Mouse (Mus musculus) spleen, postnatal 36 days (tissue): ENCODE results near the gene Fas.

Source experiments
- DNase-seq, 2 experiments: peaks; one replicate each; pipeline ENCODE4 v3.0.0; 2022; ENCODE audit warnings: low spot score in 2 of 2, mixed read lengths in 1 of 2

Fas gene

GRCm38 (mm10) chr19:34289948-34290789 lies at the start of gene Fas:
Gene Fas (plus strand): TSS chr19:34290666.
- DNase-seq, result peak; percentile 74 to 76

GRCm38 (mm10) chr19:34241247-34241915 lies 49.1 kb upstream of the Fas start:
- DNase-seq, result peak; percentile 21 to 41

GRCm38 (mm10) chr19:34242925-34243324 lies 47.5 kb upstream of the Fas start:
- DNase-seq, result no peak

GRCm38 (mm10) chr19:34244056-34244455 lies 46.4 kb upstream of the Fas start:
- peak; percentile 39 to 66 for DNase-seq

GRCm38 (mm10) chr19:34248558-34248957 lies 41.9 kb upstream of the Fas start:
- peak in 1 of 2 experiments; percentile 11 for DNase-seq

GRCm38 (mm10) chr19:34250621-34251020 lies 39.8 kb upstream of the Fas start:
- no peak for DNase-seq

GRCm38 (mm10) chr19:34251900-34252299 lies 38.6 kb upstream of the Fas start:
- DNase-seq, result no peak

GRCm38 (mm10) chr19:34252450-34252849 lies 38.0 kb upstream of the Fas start:
- DNase-seq, result no peak

DNA sequence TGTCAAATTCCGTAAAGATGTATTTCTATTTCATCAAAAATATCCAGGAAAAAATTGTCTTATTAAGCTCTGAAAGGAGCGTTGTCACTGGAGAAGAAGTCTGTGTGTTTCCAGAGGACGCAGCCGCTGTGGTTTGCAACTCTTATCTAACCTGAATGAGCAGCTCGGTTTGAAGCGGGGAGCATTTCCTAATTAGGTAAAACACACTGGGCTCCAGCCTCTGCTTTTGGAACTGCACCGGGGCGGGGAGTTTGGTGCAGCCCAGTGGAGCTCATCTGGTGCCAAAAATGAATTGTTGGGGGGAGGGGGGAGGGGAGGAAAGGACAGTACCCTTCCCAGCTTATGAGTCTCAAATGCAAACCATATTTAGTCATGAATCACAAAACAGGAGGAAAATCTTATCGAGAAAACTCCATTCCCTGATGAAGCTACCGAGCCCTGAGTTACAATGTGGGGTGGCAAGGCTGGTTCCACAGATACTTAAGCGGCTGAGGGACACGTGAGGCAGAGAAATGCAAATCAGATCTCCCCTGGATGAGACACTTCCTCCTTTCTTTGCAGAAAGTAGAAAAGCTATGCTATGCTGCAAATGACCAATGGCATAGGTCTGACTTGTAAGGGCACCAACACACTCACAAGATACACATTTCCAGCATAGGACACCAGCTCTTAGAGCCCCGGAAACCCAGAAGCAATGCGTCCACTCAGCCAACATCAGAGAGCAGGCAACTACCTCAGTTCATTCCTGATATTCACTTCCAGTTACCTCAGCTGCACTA lies 36.2 kb upstream of the Fas start:
- peak; percentile 65 to 73 for DNase-seq

DNA sequence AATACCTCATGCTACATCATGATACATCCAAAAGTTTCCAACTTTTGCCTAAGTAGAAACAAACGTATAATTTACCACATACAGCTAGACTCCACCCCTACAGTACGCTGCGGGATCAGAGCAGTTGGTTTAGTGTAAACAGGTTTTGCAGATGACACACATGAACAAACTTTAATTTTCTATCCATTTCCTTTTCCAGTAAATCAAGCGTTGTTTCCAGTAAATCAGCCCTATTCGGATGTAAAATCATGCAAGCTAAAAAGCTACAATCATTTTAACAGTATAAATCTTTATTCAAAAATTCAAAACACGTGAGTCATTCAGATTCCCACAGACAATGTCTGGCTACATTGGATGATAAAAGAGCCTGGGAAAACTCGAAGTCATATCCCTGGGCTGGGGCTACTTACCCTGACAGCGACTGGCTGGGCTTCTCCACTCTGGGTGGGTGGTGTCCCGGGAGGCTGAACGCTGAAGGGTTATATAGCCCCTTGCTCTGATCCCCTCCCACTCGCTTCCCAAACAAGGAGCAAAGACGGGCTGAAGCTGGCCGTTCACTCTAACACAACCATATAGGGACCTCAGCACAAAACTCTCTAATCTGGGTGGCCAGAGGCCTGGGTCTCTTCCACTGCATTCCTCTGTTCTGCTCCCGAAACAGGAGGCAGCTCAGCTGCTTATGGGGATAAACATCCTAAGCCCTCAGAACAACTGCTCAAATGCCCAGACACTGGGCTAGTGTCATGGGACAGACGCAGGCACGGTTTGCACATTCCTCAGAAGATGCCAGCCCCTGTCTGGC lies 35.4 kb upstream of the Fas start, which contains the start of gene Acta2:
Acta2 (minus strand) TSS at position 711 of the 802 bp plus-strand sequence.
- DNase-seq, result no peak

- no peak for DNase-seq
These were observed 34.3 kb upstream of the Fas start for GRCm38 (mm10) chr19:34256149-34256548.

DNA sequence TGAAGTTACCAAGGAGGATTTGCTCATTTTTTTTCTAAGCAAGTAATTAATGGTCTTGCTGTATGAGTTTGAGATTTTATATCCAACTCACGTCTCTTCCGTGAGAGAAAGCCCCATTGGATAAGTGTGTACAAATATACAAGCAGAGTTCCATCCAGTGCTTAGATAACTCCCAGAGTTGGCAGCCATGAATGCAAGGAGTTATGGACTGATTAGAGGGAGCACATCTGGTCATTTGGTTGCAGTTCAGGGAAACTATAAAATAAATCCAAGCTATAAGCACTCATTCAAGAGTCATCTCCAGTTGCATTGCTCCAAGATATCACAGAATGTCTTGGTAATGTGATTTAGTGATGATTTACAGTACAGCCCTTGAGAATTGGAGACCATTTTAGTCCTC lies 33.5 kb upstream of the Fas start:
- no peak for DNase-seq

DNA sequence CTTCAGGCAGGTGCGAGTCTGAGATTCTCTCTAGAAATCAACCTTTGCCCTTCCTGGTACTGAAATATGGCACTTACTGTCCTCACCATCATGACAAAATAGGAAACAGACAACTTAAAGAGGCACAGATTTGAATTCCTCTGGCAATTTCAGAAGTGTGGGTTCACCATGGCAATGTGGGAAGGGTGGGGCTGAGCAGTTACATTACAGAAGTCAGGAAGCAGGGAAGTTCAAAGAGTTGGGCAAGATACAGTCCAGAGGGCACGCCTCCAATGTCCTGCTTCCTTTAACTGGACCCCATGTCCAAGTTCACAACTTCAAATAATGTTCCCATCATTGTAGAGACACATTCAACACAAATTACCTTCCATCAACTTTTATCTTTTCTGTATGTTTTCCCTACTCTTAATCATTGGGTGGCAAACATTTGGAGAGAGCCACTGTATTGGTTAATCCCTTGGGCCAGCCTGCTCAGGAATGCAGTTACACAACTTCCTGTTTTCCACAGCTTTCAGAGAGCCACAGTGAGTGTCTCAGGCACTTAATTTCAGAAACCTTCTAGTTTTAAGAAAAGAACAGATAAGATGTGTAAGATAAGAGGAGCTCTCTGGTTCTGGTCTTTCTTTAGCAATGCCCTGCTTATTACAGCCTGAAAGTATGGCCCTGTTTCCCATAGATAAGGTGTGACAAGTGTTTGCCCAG lies 28.0 kb upstream of the Fas start:
- no peak for DNase-seq

DNA sequence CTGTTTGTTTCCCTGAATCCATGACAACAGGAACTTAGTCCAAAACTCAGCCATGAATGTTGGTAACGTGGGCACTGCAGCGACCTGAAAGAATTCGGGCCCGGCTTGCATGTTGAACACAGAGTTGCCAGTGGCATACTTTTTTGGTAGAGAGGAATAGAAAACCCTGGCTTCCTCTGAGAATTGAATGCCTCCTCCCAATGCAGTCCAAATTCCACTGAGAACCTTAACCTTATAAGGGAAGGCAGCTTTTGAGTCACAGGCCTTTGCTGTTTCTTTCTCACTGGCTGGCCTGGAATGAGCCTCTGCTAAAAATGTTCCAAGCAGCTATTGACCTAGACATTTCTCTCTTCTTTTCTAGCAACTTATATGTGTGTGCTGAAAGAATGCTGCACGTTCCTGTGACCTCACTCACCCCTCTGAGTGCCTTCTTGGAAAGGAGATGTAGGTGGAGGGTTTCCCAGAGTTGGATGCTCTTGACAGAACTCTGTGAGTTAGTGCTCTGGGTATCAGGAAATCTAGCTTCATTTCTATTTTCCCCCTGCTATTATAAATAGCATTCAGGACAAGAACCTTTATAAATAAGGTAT lies 24.8 kb upstream of the Fas start:
- no peak for DNase-seq

GRCm38 (mm10) chr19:34268991-34269390 lies 21.5 kb upstream of the Fas start:
- DNase-seq, result no peak

- peak in 1 of 2 experiments; percentile 11 for DNase-seq
These were observed 20.2 kb upstream of the Fas start for GRCm38 (mm10) chr19:34270106-34270726.

DNA sequence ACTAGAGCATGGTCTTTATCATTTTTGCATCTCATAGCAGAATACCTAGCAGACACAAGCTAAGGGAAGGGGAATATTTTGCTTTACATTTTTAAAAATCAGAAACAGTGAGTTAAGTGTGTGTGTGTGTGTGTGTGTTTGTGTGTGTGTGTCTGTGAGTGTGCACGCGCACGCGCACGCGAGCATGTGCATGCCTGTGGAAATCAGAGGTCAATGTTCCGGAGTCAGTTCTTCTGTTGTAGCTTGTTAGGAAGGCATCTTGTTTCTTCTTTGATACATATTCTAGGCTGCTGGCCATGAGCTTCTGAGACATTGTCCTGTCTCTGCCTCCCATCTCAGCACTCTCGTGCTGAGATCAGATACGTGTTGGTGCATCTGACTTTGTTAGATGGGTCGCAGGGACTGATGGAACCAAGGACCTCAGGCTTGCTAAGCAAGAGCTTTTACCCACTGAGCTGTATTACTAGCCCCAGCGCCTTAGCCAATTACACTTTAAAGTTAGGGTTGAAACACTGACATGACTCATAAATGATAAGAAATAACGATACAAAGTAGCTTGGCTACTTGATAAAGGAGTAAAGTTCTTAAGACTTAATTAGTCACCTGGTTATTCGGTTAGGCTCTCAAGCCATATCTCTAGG lies 19.5 kb upstream of the Fas start:
- no peak for DNase-seq

DNA sequence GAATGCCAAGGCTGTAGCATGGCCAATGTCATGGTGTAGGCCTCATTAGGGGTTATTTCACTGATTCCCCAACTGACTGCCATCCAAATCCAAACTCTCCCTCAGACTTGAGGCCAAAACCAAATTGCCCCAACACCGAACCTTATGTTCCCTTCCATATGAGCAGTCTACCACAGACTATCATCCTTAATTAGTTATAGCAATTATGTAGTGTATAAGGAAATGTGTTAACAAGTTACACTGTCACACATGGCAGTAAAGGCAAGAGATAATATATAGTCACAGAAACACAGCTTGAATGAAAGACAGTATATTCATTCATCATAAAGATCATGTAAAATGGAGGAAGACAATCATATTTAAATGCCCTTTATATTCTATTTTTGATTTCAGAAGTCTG lies 17.4 kb upstream of the Fas start:
- DNase-seq, result no peak

DNA sequence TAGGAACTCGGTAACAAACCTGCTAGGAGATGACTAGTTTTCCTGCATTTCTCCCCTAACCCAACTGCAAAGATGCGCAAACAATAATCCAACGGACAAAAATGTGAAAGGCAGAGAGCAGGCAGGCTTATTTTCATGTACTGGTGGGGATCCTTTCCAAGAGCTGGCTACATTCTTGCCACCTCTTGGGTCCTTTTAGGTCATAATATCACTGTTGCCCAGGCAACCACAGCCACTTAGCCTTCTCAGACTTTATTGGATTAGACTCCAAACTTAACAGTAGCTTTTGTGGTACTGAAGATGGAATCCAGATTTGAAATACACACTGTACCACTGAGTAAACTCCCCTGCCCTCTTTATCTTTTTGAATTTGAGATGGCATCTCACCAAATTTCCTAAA lies 12.4 kb upstream of the Fas start:
- DNase-seq, result no peak
